Mouse (Mus musculus) CH12F3 (cell line): ENCODE measurements around the gene Laptm5.

Experiments
- in situ Hi-C: fragments of 300-500 bp; cut with MboI; formaldehyde crosslinking; loops from 2 replicates; pipeline ENCODE4 v1.14.3; 2020; ENCODE audit warnings: low sequenced_read_pairs

The Laptm5 gene

GRCm38 (mm10) chr4:130913077-130913476, at the start of gene Laptm5:
Laptm5 (plus strand) TSS chr4:130913125.
- in situ Hi-C loops, result no loop called here

GRCm38 (mm10) chr4:130865460-130865859, 47.5 kb upstream of the Laptm5 start:
- in situ Hi-C loops, result no loop called here

DNA sequence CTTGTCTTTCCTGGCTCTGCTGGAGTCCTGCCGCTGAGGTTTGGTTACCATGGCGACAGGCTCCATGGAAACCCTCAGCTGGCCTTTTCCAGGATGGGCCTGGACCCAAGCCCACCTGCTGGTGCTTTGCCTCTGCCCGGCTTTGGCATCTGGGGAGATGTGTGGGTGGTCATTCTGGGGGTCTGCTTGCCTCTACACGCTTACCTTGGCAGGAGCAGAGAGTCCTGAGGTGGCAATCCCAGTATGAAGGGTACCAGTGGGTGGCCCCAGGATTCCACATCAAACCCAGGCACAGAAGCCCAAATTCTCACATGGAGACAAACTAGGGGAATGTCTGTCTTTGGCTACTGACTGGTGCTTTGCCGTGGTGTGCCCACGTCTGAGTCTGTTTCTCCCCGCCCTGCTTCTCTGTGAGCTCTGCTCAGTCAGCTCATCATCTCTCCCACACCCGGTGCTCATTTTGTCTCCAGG, 47.0 kb upstream of the Laptm5 start:
- in situ Hi-C loops, result no loop called here

DNA sequence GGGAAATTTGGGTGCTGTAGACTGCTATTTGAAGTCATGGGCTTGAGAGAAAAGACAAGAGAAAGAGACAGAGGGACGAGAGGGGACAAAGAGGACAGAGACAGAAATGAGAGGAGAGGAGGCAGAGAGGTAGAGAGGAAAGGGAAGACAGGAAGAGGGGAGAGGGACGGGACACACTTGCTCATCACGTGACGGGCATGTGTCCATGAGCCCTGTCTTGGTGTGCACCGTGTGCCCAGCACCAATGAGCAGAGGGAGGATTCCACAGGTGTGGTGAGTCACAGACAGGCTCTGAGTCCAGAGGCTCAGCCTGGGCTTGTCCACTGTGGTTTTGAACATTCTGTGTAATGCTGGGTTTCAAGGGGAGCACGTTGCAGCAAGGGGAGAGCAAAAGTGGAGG, 45.0 kb upstream of the Laptm5 start:
- in situ Hi-C loops, result no loop called here

GRCm38 (mm10) chr4:130868803-130869202, 44.1 kb upstream of the Laptm5 start:
- in situ Hi-C loops, result no loop called here

GRCm38 (mm10) chr4:130872414-130872813, 40.5 kb upstream of the Laptm5 start:
- in situ Hi-C loops, result no loop called here

DNA sequence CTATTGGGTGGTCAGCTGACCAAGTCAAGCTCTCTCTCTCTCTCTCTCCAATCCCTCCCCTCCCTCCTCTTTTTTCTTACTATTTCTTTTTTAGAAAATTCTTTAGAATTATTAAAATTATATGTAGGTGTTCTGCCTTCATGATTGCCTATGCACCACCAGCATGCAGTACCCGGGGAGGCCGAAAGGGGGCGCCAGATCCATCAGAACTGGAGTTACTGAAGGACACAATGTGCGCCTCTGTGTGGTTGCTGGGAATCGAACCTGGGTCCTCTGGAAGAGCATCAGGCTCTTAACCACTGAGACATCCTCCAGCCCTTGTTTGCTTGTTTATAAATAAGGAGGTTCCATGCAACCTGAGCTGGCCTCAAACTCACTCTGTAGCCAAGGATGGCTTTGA, 39.5 kb upstream of the Laptm5 start:
- in situ Hi-C loops, result no loop called here

GRCm38 (mm10) chr4:130874601-130875000, 38.3 kb upstream of the Laptm5 start:
- in situ Hi-C loops, result no loop called here

- in situ Hi-C loops, result loop anchor here (5.0 kb wide), 1 partner anchor 89 kb away; no protein-coding TSS in a partner anchor
Observed at GRCm38 (mm10) chr4:130876016-130876726, 36.8 kb upstream of the Laptm5 start.

DNA sequence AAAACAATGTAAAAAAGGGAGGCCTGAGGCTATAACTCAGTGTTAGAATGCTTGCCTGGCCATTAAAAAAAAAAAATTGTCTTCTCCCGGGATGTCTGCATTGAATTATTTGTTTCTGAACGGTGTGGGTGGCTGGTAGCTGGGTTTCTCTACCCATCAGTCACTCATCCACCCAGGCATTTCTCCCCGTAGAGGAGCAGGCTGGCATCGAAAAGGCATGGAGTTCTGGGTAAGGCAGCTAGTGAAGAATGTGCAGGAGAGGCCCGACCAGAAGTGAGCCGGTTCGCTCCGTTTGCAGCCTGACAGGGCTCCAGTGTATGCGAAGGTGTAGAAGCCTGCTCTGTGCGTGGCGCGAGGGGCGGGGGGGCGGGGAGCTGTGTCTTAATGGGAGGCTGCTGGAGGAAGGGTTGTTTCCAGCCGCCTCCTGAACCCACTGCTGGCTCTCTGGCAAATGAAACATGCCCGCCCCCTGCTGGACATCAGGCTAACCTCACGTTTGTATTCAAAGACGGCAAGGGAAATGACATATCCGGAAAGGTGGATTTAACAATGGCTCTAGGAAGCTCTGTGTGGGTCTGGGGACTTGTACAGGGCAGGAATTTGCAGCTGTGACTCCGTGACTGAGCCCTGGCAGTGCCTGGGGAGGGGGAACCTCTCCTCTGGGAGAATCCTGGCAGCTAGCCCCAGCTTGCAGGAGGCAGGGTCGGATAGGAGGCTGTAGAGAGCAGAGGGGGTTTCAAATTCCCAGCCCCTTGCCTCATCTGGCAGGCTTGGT, 34.5 kb upstream of the Laptm5 start:
- in situ Hi-C loops, result loop anchor here (5.0 kb wide), 1 partner anchor 91 kb away; no protein-coding TSS in a partner anchor

DNA sequence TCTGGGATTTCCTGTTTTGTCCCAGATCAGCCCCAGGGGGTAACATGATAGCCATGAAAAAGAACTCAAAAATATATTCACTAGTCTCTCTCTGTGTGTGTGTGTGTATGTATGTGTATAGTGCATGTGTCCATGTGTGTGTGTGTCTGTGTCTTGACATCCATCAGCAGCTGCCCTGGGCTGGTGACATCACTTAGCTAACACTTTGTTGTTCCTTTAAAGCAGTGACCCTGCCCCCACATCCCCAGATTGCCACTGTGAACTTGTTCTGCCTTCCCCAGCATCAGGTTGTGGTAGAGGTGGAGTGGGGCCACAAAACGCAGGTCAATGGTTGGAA, 33.9 kb upstream of the Laptm5 start:
- in situ Hi-C loops, result loop anchor here (5.0 kb wide), 1 partner anchor 92 kb away; no protein-coding TSS in a partner anchor

GRCm38 (mm10) chr4:130881336-130881735, 31.6 kb upstream of the Laptm5 start:
- in situ Hi-C loops, result no loop called here

- in situ Hi-C loops, result no loop called here
Observed at GRCm38 (mm10) chr4:130882762-130883161, 30.2 kb upstream of the Laptm5 start.

DNA sequence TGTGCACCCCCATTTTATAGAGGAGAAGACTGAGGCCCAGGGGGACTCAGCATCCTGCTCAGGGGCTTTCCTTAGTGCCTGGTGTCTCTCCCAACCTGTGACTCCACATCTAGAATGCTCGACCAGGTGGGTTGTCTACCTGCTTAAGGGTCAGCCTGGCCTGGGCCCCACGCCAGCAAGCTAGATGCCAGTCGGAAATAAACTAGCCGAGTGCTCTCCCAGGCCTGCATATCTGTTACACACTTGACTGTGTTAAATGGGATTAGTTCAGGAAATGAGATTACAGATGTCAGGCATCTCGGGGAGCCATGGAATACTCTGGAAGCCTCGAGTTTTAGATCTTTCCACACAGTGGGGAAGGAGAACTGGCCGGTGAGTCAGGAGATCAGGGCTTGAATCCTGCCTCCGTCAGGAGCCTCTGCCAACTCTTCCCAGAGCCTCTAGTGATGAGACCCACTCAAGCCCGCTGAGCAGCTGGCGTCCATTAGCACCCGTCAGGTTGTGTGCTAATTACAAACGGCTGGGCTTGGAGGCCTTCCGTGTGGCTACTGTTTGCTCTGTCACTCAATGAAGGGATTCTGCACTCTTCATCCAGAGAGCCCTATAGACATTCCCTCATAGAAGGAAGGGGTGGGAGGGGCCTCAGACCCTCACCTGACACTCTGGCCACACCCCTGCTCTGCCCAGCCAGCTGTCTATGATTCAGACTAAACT, 28.9 kb upstream of the Laptm5 start:
- in situ Hi-C loops, result no loop called here

DNA sequence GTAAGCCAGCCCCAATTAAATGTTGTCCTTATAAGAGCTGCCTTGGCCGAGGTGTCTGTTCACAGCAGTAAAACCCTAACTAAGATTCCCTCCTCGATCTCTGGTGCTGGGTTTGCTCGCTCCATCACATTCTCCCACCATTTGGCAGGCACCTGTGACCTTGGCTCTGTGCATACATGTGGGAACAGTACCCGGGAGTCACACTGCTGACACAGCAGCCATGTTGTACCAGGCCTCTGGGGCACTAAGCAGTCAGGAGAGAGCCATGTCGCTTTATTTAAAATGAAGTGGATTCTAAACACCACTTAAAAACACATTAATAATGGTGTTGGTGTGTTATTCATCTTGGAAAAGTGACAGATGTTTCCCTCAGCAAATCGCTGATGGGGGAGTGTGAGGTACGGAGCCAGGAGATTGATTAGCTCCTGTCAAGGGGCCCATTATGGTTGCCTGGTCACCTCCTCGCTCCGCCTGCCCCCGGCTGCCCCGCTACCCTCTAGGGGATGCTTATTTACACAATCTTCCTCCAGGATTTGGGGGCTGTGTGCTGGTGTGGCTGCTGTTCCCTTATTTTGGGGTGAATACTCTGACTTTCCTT, 25.7 kb upstream of the Laptm5 start:
- in situ Hi-C loops, result no loop called here

DNA sequence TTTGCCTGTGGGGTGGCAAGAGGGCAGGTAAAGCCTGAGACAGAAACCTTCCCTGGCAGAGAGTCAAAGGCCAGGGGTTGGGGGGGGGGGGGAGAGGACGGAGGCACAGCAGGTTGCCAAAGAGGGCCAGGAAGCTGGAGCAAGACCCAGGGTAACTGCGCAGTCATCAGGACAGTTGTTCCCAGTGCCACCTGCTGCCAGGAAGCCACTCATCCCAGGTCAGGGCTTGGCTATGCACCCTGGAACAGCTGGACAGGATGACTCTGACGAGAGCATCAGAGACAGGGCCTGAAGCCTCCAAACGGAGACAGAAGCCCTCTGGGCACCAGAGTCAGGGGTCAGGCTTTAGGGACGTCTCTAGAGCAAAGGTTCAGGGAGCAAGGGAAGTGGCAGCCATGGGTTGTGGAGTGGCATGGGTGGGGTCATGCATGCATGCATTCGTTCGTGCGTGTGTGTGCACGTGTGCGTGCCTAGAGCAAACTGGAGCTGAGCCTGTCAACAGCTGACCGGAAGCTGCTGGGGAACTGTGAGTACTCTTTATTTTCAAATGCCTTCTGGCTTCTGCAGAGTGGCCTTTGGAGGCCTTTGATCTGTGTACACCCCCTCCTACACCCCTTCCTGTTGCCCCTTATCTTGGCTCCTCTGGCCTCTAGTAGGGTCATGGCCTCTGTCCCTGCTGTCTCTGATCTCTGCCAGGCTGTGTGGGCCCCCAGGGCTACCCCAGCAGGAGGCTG, 23.0 kb upstream of the Laptm5 start:
- in situ Hi-C loops, result no loop called here

- in situ Hi-C loops, result no loop called here
Observed at GRCm38 (mm10) chr4:130890511-130890840, 22.4 kb upstream of the Laptm5 start.

DNA sequence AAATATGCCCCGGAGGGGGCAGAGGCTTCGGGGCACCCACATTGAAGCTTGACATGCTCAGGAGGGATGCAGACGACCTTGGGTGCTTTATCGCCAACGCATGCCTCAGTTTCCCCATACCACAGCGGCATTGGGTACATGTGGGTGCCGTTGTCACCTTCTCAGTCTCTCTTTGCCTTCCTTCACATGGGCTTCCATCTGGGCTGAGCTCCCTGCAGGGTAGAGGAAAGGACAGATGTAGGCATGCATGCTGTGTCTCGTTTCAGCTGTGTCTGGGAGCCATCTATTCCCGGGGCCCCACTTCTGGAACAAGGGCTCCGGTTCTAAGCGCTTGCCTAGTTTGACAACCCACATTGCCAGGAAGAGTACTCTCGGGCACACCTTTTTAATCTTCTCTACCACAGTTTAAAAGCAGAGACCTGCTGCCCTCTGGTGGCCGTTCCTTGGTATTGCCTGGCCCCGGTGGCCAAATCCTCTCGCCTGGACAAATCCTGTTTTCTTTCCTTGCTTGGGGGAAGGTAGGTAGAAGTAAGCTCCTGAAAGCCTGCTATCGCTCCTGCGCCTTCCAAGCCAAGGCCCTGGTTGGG, 20.8 kb upstream of the Laptm5 start:
- in situ Hi-C loops, result no loop called here

DNA sequence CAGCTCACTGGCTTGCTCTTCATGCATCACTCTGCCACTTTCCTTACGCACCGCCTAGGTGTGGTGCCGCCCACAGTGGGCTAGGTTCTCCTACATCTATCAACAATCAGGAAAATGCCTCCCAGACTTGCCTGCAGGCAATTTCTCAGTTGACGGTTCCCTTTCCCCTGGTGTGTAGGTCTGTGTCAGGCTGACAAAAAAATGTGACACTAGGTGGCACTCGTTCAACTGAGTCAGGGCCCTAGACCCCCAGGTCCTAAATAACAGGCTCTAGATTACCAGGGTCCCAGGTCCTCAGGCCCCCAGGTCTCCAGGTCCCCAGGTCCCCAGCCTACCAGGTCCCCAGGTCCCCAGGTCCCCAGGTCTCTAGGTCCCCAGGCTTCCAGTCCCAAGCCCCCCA, 19.2 kb upstream of the Laptm5 start:
- in situ Hi-C loops, result no loop called here

DNA sequence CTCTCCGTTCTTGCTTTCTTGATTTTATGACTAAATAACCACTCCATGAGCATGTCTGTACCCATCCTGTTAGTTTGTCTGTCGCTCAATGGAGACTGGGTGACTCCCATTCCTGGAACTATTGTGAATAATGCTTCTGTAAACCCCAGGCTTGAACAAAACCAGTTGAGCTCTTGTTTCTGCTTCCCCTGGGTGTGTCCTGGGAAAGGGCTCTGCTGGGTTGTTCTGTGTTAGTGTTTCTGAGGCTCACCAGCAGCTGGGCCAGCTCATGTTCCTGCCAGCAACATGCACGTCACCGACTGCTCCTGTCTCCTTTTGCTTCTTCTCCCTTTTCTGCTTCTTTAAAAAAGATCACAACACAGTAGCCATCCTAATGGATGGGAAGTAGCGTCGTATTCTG, 17.2 kb upstream of the Laptm5 start:
- in situ Hi-C loops, result loop anchor here (5.0 kb wide), 1 partner anchor 57 kb away; no protein-coding TSS in a partner anchor
